Mouse (Mus musculus): Measurements from ENCODE around the gene Cdh4.

Gene Cdh4

DNA sequence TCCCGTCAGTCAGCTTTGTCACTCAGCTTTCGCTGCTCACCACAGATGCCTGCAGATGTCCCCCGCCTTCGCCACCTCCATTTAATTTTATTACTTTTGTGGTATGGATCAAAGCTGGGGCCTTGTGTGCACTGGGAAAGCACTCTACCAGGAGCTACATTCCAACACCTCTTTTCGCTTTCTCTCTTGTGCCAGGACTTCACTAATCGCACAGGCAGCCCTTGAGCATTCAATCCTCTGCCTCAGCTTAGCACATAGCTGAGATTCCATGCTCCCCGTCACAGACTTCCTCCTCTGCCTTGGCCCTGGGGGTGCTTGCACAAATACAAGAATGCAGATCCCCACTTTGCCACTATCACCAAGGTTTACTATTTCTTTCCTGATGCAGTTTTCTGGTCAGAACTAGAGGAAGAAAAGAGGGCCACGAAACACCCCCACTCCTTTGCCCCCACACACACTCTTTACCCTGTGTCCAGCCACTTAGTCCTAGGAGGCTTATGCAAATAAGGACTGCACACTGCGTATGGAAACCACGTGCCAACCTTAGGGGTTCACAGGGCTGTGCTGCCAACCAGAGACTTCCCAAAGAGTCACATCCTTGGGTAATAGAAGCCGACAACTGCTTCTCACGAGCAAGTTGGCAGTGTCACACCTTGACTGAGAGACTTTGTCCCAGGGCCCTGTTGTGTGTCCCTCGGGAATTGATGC lies 350.3 kb downstream of the Cdh4 start:
- no peak for DNase-seq (ENCODE audit: low spot score)

DNA sequence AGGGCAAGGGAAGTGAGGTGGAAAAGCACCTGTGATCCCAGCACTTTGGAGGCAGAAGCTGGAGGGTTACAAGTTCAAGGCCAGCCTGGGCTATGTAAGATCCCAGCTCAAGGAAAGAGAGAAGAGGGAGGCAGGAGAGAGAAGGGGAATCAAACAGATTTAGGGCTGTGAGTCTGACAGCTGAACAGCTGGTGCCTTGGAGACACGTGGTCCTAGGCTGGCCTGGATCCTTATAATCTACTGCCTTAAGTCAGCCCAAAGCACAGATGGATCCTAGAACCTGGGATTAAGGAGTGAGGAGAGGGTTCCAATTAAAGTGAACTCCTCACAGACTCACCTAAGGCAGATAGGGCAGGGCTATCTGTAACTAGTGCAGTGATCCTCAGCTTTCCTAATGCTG lies 352.1 kb downstream of the Cdh4 start:
- DNase-seq (ENCODE audit: low spot score), result no peak

DNA sequence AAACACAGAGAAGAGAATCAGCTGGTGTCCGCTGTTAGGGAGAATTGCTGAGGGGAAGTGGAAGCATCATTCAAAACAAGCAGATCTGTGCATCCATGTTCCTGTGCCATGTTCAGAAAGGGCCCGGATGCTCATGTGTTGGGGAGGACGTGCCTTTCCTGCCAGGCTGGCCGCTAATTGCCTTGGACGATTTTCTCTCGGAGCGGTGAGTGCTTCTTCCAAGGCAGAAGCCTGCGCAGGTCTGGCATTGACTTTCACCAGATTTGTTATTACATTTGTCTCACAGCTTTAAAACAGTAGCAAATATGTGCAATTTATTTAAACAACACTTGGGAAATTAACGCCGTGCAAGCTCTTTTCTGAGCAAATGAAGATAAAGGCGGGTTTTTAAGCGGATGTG lies 353.2 kb downstream of the Cdh4 start:
- DNase-seq (ENCODE audit: low spot score), result no peak

DNA sequence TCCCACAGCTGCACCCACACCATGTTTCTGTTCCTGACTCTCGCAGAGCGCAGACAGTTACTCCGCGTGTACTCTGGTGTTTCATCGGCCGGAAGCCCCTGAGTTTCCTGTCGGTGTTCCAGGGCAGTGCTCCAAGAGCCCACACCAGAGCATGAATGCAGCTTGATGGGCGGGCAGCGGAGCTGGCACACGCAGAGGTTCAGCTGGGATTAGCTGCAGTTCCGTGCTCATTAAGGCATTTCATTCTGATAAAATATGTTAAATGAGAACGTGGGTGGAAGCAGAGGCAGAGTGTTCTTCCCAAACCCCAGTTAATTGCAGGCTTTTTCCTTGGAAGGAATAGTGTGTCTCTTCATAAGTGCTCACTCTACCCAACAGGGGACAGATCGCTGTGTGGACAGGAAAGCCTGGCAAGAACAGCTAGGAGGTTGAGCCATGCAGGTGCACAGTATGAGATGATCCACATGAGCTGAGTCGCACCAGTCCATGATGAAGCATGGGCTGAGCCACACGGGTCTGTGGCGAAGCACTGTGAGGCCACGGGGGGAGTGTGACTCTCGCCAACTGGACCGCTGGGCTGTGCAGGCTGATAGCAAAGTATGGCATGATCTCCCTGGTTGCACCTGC lies 357.8 kb downstream of the Cdh4 start:
- DNase-seq (ENCODE audit: low spot score), result no peak

- DNase-seq (ENCODE audit: low spot score), result no peak
Measured at GRCm38 (mm10) chr2:179801042-179801441, 358.8 kb downstream of the Cdh4 start.

DNA sequence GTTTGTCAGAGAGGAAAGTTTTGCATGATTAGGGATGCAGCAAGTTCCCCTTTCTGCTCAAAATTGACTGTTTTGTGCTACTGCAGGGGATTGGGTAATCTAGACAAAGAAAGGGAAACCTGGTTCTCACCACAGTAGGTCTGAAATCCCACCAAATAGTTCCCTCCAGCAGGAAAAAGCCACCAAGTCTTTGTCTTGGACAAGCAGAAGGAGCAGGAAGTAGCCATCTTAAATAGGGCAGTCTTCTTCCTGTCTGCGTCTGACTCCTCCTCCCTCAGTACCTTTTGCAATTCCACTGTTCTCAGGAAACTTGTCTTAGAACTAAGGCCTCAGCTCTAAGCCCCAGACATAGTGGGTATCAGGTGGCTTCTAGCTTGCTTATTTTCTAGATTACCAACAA lies 360.2 kb downstream of the Cdh4 start:
- DNase-seq (ENCODE audit: low spot score), result no peak

DNA sequence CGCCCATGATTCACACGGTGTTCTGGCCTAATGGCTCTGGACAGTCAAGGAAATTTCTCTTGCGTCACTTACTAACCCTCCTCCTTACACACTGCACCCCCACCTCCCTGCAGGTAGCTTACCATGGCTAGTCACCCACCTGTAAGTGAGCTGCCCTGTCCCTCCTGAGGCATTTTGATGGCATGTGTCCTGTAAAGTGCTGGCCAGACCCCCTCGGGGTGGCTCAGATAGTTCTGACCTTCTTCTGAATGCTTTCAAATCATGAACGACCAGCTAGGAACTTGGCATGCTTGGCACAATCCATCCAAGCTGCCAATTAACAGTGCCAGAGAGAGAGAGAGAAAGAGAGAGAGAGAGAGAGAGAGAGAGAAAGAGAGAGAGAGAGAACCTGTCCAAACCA lies 368.9 kb downstream of the Cdh4 start:
- DNase-seq (ENCODE audit: low spot score), result no peak

DNA sequence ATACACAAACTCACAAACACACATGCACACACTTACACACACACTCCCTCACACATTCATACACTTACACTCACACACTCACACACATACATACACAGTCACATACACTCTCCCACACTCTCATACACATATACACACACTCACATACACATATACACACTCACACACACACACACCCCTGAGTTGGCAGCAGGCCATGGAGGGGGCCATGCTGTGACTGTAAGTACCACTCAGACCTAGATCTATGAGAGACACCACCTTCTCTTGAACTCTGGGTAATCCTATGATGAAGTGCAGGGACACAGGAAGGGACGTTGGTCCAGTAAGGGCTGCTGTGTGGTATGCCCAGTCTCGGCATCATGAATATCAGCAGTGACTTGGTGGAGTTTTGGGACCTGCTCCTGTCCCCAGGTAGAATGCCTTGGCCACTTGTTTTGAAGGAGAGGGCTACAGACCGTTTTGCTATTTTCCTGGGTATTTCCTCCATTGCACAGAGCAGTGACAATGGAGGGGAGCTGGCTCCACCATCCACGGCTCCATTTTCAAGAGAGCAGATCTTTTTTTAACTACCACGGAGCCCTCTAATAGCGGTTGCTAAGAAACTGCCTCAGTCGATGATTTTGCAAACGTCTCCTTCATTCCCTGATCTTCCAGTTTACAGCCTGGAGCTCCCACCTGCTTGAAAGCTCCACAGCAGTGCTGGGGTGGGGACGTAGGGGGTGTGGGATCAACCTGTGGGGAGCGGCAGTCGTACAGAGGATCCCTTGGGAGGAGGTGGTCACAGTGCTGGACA lies 371.0 kb downstream of the Cdh4 start:
- DNase-seq (ENCODE audit: low spot score), result no peak

GRCm38 (mm10) chr2:179824776-179825326 lies 382.6 kb downstream of the Cdh4 start:
- DNase-seq (ENCODE audit: low spot score), result no peak

GRCm38 (mm10) chr2:179828968-179829367 lies 386.7 kb downstream of the Cdh4 start:
- DNase-seq (ENCODE audit: low spot score), result no peak

DNA sequence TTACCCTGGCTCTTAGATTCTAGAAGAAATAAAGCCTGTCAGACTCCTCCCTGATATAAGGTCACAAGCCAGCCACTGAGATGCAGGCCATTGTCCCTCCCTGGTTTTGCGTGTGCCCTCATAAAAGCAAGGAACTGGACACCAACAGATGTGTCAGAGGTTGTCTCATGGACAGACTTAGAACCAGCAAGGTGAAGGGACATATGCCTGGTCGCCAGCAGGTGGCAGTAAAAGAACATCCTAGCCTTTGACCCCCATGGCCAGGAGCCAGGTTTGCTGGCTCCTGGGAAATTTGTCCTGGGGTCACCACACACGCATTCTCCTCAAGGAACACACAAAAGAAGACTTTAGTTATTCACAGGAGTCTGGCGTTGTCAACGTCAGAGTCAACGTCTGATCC lies 387.7 kb downstream of the Cdh4 start:
- peak; percentile 15 for DNase-seq (ENCODE audit: low spot score)

- DNase-seq (ENCODE audit: low spot score), result no peak
Measured at GRCm38 (mm10) chr2:179834892-179835291, 392.7 kb downstream of the Cdh4 start.

DNA sequence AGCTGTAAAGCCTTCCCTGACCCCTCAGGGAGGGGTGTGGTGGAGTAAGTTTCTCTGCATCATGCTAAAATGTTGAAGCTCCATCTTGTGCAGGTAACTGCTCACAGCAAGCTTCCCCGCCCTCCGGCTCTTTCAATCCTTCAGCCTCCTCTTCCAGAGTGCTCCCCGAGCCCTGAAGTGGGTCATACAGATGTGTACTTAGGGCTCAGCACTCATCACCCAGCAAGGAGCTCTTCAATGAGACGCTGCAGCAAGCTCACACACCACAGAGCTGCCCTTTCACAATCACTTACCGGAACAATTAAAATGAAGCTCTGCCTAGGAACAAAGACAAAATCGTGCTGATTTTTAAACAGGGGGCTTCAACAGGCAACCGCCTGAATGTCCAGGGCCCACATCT lies 393.3 kb downstream of the Cdh4 start:
- no peak for DNase-seq (ENCODE audit: low spot score)

- no peak for DNase-seq (ENCODE audit: low spot score)
Measured at GRCm38 (mm10) chr2:179837186-179837585, 395.0 kb downstream of the Cdh4 start.

DNA sequence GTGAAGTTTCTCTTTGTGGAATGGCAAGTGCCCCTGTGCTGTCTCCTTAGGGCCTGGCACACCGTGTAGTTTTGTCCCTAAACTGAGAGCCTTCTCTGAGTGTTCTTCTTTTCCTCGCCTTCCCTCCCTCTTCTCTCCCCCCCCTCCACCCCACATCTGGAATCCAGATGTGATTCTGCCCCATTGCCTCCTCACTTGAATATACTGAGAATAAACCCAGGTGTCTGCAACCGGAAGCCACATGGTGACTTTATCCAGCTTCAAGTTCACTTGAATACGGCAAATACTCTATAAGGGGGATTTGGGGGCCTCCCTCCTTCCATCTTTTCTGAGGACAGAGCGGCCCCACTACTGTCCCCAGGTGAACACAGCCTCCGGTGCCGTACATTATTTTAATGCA lies 395.8 kb downstream of the Cdh4 start:
- no peak for DNase-seq (ENCODE audit: low spot score)

GRCm38 (mm10) chr2:179842610-179843389 lies 400.6 kb downstream of the Cdh4 start:
- DNase-seq (ENCODE audit: low spot score), result no peak

DNA sequence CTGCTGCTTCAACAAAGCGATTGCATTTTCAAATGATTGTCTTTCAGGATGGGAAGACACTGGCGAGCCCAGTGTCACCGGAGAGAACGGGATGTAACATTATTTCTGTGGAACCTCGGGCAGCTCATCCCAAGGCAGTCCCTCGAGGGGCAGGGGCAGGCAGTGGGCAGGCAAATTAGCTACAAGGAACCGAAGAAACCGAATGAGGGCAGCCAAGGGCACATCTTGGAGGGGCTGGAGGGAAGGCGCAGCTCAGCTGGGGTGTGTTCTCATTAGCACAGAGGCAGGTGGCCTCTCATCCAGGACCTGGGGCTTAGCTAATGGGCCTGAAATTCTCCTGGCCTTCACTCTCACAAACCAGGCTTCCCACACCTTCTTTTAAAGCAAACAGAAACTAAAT lies 407.5 kb downstream of the Cdh4 start:
- DNase-seq (ENCODE audit: low spot score), result no peak

- no peak for DNase-seq (ENCODE audit: low spot score)
Measured at GRCm38 (mm10) chr2:179852169-179852568, 409.9 kb downstream of the Cdh4 start.

GRCm38 (mm10) chr2:179852862-179853261 lies 410.6 kb downstream of the Cdh4 start:
- no peak for DNase-seq (ENCODE audit: low spot score)

DNA sequence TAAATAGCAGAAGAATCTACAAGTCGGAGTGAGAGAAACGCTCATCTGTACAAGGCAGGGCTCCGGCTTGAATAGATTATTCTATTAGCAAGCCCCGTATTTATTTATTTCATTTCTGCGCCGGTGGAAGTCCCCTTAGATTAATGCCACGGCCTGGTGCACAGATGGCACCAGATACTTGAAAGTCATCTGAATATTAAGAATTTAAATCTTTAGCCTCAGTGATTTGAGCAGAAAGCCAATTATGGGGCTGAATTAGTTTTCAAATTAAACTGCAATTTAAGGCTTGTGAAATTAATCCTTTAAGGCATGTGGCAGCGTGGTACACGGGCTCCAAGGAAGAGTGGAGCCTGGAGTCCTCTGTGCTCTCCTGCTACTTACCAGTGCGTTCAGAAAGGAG lies 411.7 kb downstream of the Cdh4 start:
- no peak for DNase-seq (ENCODE audit: low spot score)

DNA sequence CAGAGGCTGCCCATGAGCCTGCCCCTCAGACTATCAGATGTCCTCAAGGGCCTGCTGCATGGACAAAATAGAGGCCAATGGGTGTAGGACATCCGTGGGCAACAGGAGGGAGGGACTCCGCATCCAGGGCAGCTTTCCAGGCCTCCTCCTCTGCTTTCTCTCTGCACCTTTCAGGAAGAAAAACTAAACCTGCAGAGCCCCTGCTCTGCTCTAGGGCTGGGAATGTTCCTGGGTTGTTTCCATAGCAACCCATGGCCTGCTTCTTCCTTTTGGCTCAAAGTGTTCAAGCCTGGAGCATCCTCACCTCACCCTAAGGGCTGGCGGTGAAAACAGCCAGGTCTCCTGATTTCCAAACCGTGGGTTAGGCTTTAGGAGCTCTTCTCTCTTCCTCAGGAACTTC lies 414.9 kb downstream of the Cdh4 start:
- DNase-seq (ENCODE audit: low spot score), result no peak

GRCm38 (mm10) chr2:179862676-179863075 lies 420.4 kb downstream of the Cdh4 start:
- DNase-seq (ENCODE audit: low spot score), result no peak

All from c-Kit-positive CD71-positive TER-119-positive erythroid progenitor cells, embryonic 14.5 days (primary cell).